Mouse (Mus musculus) cerebellum, postnatal 10 days (tissue): ENCODE data around the gene E130311K13Rik.

Source experiments
- DNase-seq, 2 experiments: peaks; one replicate each; pipeline ENCODE4 v3.0.0; 2021; ENCODE audit warnings: mixed read lengths in 2 of 2

E130311K13Rik gene

GRCm38 (mm10) chr3:63893677-63894076 lies 35.6 kb downstream of the E130311K13Rik start:
- DNase-seq: no peak

GRCm38 (mm10) chr3:63892154-63892553 lies 37.1 kb downstream of the E130311K13Rik start:
- DNase-seq: no peak

DNA sequence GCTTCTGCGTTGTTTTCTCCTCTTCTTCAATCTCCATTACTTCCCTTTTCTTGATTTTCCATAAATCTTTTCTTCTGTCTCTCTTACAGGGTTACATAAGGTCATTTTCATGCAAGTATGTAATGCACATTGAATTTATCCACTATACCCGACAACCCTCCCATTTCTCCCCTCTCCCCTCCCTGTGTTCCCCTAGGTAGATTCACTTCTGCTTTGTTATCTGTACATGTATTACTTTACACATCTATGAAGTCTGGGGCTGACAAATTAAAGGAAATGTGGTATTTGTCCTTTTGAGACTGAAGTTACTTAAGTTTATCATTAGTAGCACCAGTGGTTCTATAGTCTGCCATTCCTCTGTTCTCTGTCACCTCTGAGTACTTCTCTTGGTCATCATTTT lies 48.2 kb downstream of the E130311K13Rik start:
- no peak for DNase-seq

DNA sequence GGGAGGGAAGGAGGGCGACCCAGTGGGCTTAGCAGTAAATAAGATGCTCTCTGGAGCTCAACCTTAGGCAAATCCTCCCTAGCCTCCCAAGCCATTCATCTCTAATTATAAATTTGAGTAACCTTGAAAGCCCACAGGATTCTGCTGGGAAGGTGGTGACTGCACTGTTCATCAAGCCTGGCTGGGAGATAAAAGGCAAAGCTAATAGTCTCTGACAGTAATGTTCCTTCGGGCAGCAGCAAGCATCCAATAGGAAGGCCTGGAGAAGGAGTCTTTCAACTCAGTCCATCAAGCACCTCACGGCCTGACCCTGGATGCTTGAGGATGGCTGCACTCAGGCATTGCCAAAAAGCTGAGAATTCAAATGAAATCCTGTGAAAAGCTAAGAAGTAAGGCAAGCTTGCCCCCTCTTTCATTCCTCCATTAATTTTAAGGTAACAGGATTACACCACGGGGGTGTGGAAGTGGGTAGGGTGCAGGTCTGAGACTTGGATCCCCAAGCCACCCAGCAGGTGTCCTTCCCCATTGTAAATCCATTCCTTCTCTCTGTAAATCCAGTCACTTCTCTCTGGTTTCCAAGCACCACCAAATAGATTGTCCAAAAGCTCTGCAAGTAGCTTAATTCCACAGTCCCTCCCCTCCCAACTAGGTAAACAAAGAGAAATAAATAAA lies 50.1 kb downstream of the E130311K13Rik start:
- no peak for DNase-seq

DNA sequence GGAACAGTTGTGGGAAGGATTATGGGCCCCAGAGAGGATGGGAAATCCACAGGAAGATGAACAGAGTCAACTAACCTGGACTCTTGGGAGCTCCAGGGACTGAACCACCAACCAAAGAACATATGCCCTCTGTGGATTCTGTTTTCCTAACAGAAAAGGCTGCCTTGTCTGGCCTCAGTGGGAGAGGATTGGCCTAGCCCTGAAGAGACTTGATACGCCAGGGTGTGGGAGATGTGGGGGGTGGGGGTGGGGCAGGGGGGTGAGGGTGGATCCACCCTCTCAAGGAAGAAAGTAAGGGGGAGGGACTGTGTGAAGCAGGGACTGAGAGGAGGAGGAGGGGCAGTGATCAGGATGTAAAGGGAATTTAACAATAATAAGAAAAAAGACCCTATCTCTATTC lies 56.5 kb downstream of the E130311K13Rik start:
- DNase-seq: no peak

GRCm38 (mm10) chr3:63871249-63871648 lies 58.0 kb downstream of the E130311K13Rik start:
- DNase-seq: no peak

DNA sequence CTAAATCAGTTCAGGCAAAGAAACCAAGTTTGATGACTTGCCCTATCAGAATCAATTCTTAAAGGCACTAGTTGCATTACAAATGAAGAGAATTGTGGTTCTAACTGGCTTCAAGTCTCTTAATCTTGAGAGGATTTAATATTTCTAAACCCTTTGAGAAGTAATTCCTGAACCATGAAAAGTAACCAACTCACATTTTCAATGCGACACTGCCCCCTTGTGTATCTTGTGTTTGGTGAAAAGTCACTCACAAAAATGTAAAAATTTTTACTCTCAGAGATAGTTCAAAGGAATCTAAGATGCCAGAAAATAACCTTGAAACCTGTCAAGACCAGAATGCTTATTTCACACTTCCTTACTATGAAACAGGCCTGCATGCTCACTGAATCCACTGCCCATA lies 61.0 kb downstream of the E130311K13Rik start:
- DNase-seq: peak; percentile 68 to 76

DNA sequence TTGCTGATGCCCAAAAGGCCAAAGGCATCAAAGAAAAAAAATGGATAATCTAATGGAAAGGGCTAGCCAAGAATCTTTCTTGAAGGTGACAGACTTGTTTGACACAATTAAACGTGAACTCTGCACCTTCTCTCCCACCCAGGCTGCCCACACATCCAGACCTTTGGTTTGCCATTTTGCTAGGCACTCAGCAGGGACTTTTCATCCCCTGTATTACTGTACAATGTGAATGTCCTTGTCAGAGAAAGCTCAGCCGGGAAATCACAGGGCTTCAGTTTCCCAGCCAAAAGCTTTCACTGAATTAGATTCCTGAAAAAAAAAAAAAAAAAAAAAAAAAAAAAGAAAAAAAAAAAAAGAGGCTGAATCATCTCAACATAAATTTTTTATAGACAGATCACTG lies 64.2 kb downstream of the E130311K13Rik start:
- no peak for DNase-seq
